Mouse (Mus musculus) urinary bladder, adult 2 months (tissue): Measurements from ENCODE around the gene Pacrg. TPM values are rescaled to one million over a fixed set of nuclear protein-coding genes. Genes with fewer than 3 reads are reported as not detected.

Source experiments
- DNase-seq: peaks from one replicate; pipeline ENCODE4 v3.0.0; 2022; ENCODE audit warnings: low spot score
- polyA plus RNA-seq: library from polyadenylated mRNA; depleted of rRNA; stranded (reverse); fragments of >200 nt; gene quantifications from 2 replicates; pipeline ENCODE4 v1.2.3, GENCODE M21; 2012

The Pacrg gene
- polyA plus RNA-seq, 1 experiment: 2.3 TPM

GRCm38 (mm10) chr17:10496066-10496465 lies 344.0 kb downstream of the Pacrg start:
- no peak for DNase-seq

- DNase-seq: no peak
Measured at GRCm38 (mm10) chr17:10495588-10495987, 344.5 kb downstream of the Pacrg start.

DNA sequence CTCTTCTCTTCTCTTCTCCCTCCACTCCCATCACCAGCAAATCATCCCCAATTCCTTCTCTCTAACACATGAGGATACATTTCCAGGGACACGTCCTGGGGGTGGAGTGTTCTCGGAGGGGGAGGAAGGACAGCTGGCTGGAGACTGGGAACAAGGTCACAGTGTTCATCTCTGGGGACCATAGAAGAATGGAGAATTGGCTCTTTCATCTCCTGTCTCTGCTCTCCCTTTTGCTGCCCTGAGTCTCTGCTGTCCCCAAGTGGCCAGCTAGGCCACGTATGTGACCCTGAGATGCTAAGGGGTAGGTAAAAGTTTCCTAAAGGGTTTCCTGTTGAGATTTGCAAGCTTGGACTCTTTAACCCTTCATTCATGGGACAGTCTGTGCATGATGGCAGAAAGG lies 347.0 kb downstream of the Pacrg start:
- no peak for DNase-seq

DNA sequence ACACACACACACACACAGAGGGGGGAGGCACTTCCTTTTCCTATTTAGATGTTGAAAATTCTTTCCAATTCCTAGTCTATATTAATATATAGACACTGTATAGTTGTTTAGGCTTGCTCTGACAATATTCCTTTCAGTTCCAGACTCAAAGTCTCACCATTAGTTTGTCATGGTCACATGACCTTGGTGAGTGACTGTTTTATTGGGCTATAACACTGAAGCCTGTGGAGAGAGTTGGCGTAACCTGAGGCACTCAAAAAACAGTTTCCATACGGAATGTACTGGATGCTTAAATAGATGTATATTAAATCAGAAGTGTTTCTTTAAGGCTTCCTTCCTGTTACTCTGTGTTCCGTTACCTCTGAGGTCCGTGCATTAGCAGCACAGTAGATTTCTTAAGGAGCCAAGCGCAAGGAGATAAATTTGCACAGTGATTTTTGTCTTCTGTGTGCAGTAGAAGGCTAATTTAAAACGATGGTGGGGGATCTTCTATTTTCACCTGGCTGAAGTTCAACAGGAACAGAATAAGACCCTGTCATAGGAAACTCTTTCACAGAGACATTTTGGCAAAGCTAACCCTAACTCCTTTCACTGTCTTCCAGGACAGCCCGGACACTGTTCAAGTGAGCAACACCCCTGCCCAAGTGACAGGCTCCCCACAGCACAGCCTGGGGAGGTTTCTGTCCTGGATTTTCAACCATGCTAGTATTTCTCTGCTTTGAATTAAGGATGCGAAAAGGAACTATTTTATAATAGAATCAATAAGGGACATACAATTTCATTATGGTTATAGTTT lies 349.5 kb downstream of the Pacrg start:
- no peak for DNase-seq

- no peak for DNase-seq
Measured at GRCm38 (mm10) chr17:10488873-10489272, 351.2 kb downstream of the Pacrg start.

GRCm38 (mm10) chr17:10483945-10484546 lies 356.1 kb downstream of the Pacrg start:
- no peak for DNase-seq

GRCm38 (mm10) chr17:10481081-10481480 lies 359.0 kb downstream of the Pacrg start:
- DNase-seq: no peak

GRCm38 (mm10) chr17:10479020-10479707 lies 360.9 kb downstream of the Pacrg start:
- DNase-seq: no peak

- DNase-seq: no peak
Measured at GRCm38 (mm10) chr17:10478377-10478776, 361.7 kb downstream of the Pacrg start.

GRCm38 (mm10) chr17:10476807-10477206 lies 363.3 kb downstream of the Pacrg start:
- DNase-seq: no peak

DNA sequence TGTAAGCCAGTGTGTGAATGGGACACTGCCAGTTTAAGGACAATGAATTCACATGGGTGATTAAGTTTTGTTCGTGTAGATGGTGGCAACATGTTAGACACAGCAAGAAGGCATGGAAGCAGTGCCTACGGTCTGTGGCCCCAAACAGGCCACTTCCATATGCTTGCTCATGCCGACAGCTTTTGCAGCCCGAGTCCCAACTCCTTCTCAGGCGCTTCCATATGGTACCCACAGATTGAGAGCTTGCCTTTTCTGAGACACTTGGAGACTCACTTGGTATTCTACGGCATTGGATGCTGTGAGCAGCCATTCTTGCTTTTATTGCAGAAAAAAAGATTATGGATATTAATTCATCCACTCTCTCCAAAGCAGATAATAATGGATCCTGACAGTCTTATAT lies 365.1 kb downstream of the Pacrg start:
- no peak for DNase-seq

DNA sequence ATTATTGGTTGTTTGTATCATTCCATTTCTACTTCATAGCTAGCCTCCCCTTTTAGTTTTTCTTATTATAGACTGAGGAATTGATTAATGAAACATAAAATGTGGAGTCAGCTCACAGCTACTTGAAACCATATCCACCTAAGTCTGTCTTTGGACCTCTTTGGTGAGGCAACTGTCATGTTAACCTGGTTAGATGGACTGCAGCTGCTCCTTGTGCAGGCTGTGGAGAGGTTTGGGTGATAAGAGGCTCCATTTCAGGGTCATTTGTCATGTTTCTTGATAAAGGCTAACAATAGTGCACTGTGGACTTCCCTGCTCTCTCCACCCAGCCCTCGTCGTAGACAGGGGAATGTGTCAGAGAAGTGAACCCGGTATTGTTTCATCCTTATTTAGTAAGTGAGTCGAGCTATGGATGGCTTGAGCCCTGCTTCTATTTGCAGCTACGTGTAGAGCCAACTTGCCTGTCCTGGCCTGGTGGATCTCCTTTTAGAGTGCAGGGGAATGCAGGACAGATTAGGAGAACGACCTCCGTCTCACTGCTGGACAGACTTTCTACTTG lies 366.2 kb downstream of the Pacrg start:
- DNase-seq: no peak

- no peak for DNase-seq
Measured at GRCm38 (mm10) chr17:10473175-10473574, 366.9 kb downstream of the Pacrg start.

DNA sequence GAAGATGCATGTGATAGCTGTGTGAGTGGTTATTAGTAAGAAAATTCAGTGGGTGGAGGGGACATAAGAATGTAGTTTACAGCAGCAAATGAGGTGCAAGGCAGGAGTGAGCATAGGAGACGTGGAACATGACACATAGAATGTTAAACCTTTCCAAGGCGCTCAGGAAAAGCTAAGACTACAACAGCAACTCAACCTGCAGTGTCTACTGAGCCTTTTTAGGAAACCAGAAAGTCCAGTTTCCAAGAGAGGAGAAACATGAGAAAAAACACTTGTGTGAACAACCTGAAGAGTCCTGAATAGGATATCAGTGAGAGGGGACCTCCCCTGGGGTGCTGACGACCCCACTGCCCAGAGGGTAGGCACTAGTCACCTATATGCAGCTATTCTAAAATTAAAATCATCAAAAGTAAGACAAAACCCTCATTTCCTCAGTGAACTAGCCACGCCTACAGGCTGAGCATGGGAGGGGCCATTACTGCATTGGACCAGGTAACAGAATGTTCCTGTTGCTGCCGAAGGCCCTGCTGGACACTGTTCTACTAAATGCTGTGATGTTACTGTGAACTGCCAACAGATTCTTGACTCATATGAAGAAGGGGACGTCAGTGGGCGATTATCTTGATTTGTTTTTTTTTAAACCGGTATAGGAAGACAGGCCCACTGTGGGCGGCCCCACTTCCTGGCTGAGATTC lies 370.1 kb downstream of the Pacrg start:
- DNase-seq: no peak

DNA sequence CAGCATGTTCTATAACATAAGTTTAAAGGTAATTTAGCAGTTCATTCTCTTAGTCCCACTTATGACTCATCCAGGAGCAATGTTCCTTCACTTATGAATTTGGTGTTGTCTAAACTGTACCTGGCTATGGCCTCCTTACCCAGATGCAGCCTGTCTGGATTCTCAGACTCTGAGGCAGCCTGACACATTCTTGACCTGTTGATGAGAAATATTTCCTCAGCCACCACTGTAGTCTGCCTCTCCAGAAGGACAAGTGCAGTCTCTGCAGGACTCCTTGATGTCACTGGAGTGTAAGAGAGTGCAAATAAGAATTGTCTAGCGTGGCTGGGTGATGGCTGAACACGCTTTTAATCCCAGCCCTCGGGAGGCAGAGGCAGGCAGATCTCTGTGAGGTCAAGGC lies 373.0 kb downstream of the Pacrg start:
- no peak for DNase-seq

GRCm38 (mm10) chr17:10465467-10465866 lies 374.6 kb downstream of the Pacrg start:
- no peak for DNase-seq

- DNase-seq: no peak
Measured at GRCm38 (mm10) chr17:10464700-10465099, 375.4 kb downstream of the Pacrg start.

DNA sequence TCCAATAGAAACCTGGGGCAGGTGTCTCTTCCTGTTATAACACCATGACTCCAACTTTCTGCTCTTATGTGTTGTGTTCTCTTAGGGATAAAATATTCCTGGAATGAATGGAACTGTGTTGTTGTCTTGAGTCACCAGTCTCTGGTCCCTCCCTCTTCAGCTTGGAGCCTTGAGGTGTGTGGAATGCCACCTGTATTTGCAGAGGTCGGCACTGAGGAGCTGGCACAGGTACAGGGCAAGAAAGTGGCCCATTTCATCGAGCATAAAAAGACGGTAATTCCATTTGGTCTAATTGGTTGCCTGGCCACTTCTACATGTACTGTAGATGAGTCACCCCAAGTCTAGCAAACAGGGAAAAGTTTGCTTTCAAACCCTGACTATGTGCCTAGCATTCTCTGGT lies 376.5 kb downstream of the Pacrg start:
- no peak for DNase-seq

- no peak for DNase-seq
Measured at GRCm38 (mm10) chr17:10460916-10461315, 379.2 kb downstream of the Pacrg start.

DNA sequence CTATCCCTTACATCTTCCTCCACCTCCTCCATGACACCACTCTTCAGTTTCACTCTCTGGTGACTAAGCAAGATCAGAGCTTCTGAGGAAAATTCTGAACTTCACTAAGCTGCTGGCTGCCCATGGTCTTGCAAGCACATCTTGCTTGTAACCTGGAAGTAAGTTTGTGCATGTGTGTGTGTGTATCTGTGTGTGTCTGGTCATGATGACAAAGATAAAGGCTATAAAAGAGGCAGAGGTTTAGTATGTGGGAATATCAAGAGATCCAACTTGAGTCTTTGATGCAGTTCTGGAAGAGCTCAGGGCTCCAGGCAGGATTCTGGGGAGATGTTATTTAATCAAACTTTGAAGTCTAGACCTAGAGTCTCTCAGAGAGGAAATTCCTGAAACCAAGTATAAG lies 381.4 kb downstream of the Pacrg start:
- no peak for DNase-seq

GRCm38 (mm10) chr17:10456409-10456808 lies 383.7 kb downstream of the Pacrg start:
- DNase-seq: no peak

GRCm38 (mm10) chr17:10455961-10456360 lies 384.1 kb downstream of the Pacrg start:
- no peak for DNase-seq
